Mouse (Mus musculus) bone marrow, adult 2 months (tissue): ENCODE results near the gene Ankrd42.

Experiments used
- CTCF ChIP-seq: fragments of 200-500 bp; IDR thresholded peaks from 2 replicates; pipeline ENCODE4 v1.5.1; 2011; ENCODE audit warnings: low read length, control low read depth; ENCODE audit not compliant: control insufficient read depth, insufficient read depth
- POLR2A ChIP-seq: fragments of 200-500 bp; IDR thresholded peaks from 2 replicates; pipeline ENCODE4 v1.6.1; 2011; ENCODE audit warnings: low read depth, mild to moderate bottlenecking, control low read depth, low read length, borderline replicate concordance; ENCODE audit not compliant: control insufficient read depth

DNA sequence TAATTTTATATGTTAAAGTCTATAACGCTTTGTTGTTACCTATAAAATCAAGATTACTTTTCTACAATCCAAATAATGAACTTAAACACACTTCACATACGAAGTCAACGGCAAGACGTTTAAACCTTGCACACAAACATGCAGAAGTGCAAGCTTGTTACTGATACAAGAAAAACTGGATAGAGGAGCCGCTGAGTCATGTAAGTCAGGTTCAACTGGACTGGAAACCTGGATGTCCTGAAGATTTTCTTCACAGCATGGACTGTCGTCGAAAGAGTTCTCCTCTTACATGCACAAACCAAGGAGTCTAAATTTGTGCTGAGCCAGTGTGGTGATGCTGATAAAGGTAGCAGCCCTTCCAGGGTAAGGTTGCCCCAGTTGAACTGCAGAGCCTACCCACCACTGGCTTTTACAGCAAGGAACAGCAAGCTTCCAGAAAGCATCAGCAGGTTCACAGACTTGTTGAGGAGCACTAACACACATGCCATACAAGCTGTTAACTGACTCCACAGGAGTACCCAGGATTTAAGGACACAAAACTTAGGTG lies 29.4 kb upstream of the Ankrd42 start:
- no peak for TF ChIP-seq CTCF
- TF ChIP-seq POLR2A: no peak
